Mouse (Mus musculus) right cerebral cortex, adult 2 months (tissue): ENCODE measurements around the gene Ppp1r13l.

ENCODE experiments used
- DNase-seq, 2 experiments: peaks; one replicate each; pipeline ENCODE4 v3.0.0; 2021 to 2022; ENCODE audit warnings: low spot score in 2 of 2

Gene Ppp1r13l

GRCm38 (mm10) chr7:19413525-19413924, 54.0 kb downstream of the Ppp1r13l start:
- no peak for DNase-seq

GRCm38 (mm10) chr7:19416590-19416989, 57.0 kb downstream of the Ppp1r13l start:
- no peak for DNase-seq

- DNase-seq: no peak
Measured at GRCm38 (mm10) chr7:19420121-19420520, 60.6 kb downstream of the Ppp1r13l start.

GRCm38 (mm10) chr7:19420821-19421636, 61.5 kb downstream of the Ppp1r13l start:
- peak; percentile 88 to 89 for DNase-seq

GRCm38 (mm10) chr7:19423083-19423482, 63.5 kb downstream of the Ppp1r13l start:
- DNase-seq: no peak

GRCm38 (mm10) chr7:19424051-19424450, 64.5 kb downstream of the Ppp1r13l start:
- DNase-seq: no peak

GRCm38 (mm10) chr7:19426349-19426748, 66.8 kb downstream of the Ppp1r13l start:
- DNase-seq: peak; percentile 40 to 63

GRCm38 (mm10) chr7:19426888-19427287, 67.3 kb downstream of the Ppp1r13l start:
- no peak for DNase-seq
